Mouse (Mus musculus): ENCODE measurements around the gene Degs1.

DNA sequence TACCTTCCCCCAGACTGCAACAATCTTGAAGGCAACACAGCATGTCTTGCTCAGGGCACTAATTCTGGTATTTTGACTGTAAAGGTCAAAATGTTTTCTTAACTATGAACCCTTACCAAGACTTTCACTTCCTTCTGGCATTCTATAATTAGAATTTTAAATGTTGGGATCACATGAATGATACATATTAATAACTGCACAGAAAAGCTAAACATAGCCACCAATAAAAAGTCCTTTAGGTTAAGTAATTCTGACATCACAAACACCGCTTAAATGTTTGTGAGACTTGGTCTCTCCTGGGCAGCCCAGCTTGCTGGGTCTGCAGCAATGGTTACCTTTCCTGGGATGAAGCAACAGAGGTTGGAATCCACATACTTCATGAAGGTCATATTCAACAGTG lies 43.3 kb upstream of the Degs1 start:
- TF ChIP-seq CTCF (IDR thresholded peaks at IDR 0.05) (no peak), EP300 (IDR thresholded peaks at IDR 0.05) (no peak)
